Mouse (Mus musculus): ENCODE data around the gene Cdc42bpb.

- no peak for TF ChIP-seq CTCF (IDR thresholded peaks at IDR 0.05; ENCODE audit: borderline replicate concordance, control insufficient read depth, extremely low read depth, insufficient read depth, low read length, poor library complexity)
- no peak for TF ChIP-seq POLR2A (IDR thresholded peaks at IDR 0.05; ENCODE audit: control insufficient read depth, extremely low read depth, insufficient read depth, low read length, poor library complexity)
These were observed 52.6 kb downstream of the Cdc42bpb start for GRCm38 (mm10) chr12:111324949-111325348.

Measured in thymus, adult 2 months (tissue).